Mouse (Mus musculus): Measurements from ENCODE around the gene Dtnb. TPM values are rescaled to one million over a fixed set of nuclear protein-coding genes. Genes with fewer than 3 reads are reported as not detected.

The Dtnb gene
- polyA plus RNA-seq, 1 experiment from 2014 or later = 58.5 TPM

GRCm38 (mm10) chr12:3745432-3746105 lies 173.4 kb downstream of the Dtnb start:
- no peak for ATAC-seq (ENCODE audit: low FRiP score, low read depth)
- no peak overlapping the region for H3K4me3 ChIP-seq
- no peak overlapping the region for H3K27ac ChIP-seq (replicated peaks)
- 81% methylated on average over 7 of the region's 7 CpGs for WGBS
- H3K27me3 ChIP-seq = no peaks in the 10 kb centered on the region
- H3K4me2 ChIP-seq = no peak overlapping the region
- no peak overlapping the region for H3K9ac ChIP-seq
- H3K36me3 ChIP-seq = no peaks in the 10 kb centered on the region
- H3K9me3 ChIP-seq = no peaks in the 10 kb centered on the region
- H3K4me1 ChIP-seq (replicated peaks) = no peaks in the 10 kb centered on the region

- Histone ChIP-seq H3K27ac (replicated peaks) (no peak overlapping the region), H3K4me2 (no peak overlapping the region), H3K36me3 (no peaks in the 10 kb centered on the region), H3K27me3 (no peaks in the 10 kb centered on the region), H3K4me1 (replicated peaks) (no peaks in the 10 kb centered on the region), H3K9ac (no peak overlapping the region), H3K9me3 (no peaks in the 10 kb centered on the region), H3K4me3 (no peak overlapping the region)
- WGBS = 94% methylated on average over 3 of the region's 3 CpGs
- no peak for ATAC-seq (ENCODE audit: low FRiP score, low read depth)
Measured at GRCm38 (mm10) chr12:3746369-3746768, 174.2 kb downstream of the Dtnb start.

GRCm38 (mm10) chr12:3747583-3747982 lies 175.4 kb downstream of the Dtnb start:
- Histone ChIP-seq H3K9ac (no peak overlapping the region), H3K27me3 (no peaks in the 10 kb centered on the region), H3K27ac (replicated peaks) (no peak overlapping the region), H3K4me3 (no peak overlapping the region), H3K4me2 (no peak overlapping the region), H3K4me1 (replicated peaks) (no peaks in the 10 kb centered on the region), H3K9me3 (no peaks in the 10 kb centered on the region), H3K36me3 (peaks cover 7% of the 10 kb centered on the region; the same call in 1 of the 2 replicates)
- WGBS = 91% methylated on average over 4 of the region's 4 CpGs
- ATAC-seq (ENCODE audit: low FRiP score, low read depth) = no peak

- Histone ChIP-seq H3K27me3 (no peaks in the 10 kb centered on the region), H3K36me3 (peaks cover 7% of the 10 kb centered on the region; the same call in 1 of the 2 replicates), H3K27ac (replicated peaks) (no peak overlapping the region), H3K4me2 (no peak overlapping the region), H3K4me1 (replicated peaks) (no peaks in the 10 kb centered on the region), H3K9me3 (no peaks in the 10 kb centered on the region), H3K4me3 (no peak overlapping the region), H3K9ac (no peak overlapping the region)
- 83% methylated on average over 6 of the region's 6 CpGs for WGBS
- ATAC-seq (ENCODE audit: low FRiP score, low read depth) = no peak
Measured at GRCm38 (mm10) chr12:3755522-3755921, 183.3 kb downstream of the Dtnb start.

- H3K9me3 ChIP-seq = no peaks in the 10 kb centered on the region
- no peak for ATAC-seq (ENCODE audit: low FRiP score, low read depth)
- over 99% methylated on average over 3 of the region's 3 CpGs for whole genome bisulfite sequencing
- H3K27ac ChIP-seq (replicated peaks) = no peak overlapping the region
- no peak overlapping the region for H3K4me3 ChIP-seq
- no peak overlapping the region for H3K4me2 ChIP-seq
- H3K9ac ChIP-seq = no peak overlapping the region
- peaks cover 7% of the 10 kb centered on the region; the same call in 1 of the 2 replicates for H3K36me3 ChIP-seq
- peaks cover 5% of the 10 kb centered on the region for H3K4me1 ChIP-seq (replicated peaks)
- no peaks in the 10 kb centered on the region for H3K27me3 ChIP-seq
Measured at GRCm38 (mm10) chr12:3756216-3756615, 184.0 kb downstream of the Dtnb start.

- Histone ChIP-seq H3K4me3 (no peak overlapping the region), H3K4me2 (no peak overlapping the region), H3K4me1 (replicated peaks) (peaks cover 10% of the 10 kb centered on the region), H3K9ac (no peak overlapping the region), H3K27ac (replicated peaks) (no peak overlapping the region), H3K27me3 (no peaks in the 10 kb centered on the region), H3K36me3 (no peaks in the 10 kb centered on the region), H3K9me3 (no peaks in the 10 kb centered on the region)
- ATAC-seq (ENCODE audit: low FRiP score, low read depth) = no peak
- 81% methylated on average over 3 of the region's 3 CpGs for WGBS
Measured at GRCm38 (mm10) chr12:3758127-3758526, 185.9 kb downstream of the Dtnb start.

GRCm38 (mm10) chr12:3759419-3759818 lies 187.2 kb downstream of the Dtnb start:
- no peaks in the 10 kb centered on the region for H3K36me3 ChIP-seq
- no peak overlapping the region for H3K4me2 ChIP-seq
- no peaks in the 10 kb centered on the region for H3K27me3 ChIP-seq
- peaks cover 10% of the 10 kb centered on the region for H3K4me1 ChIP-seq (replicated peaks)
- 64% methylated on average over 4 of the region's 4 CpGs for WGBS
- ATAC-seq (ENCODE audit: low FRiP score, low read depth) = no peak
- no peaks in the 10 kb centered on the region for H3K9me3 ChIP-seq
- no peak overlapping the region for H3K9ac ChIP-seq
- no peak overlapping the region for H3K27ac ChIP-seq (replicated peaks)
- H3K4me3 ChIP-seq = no peak overlapping the region

GRCm38 (mm10) chr12:3760876-3761590 lies 188.9 kb downstream of the Dtnb start:
- Histone ChIP-seq H3K27me3 (no peaks in the 10 kb centered on the region), H3K36me3 (no peaks in the 10 kb centered on the region), H3K4me1 (replicated peaks) (peaks cover 10% of the 10 kb centered on the region), H3K9ac (0 out of 2 replicates have a peak overlapping the region, but pooled peaks have one; percentile 7), H3K4me2 (no peak overlapping the region), H3K4me3 (no peak overlapping the region), H3K9me3 (no peaks in the 10 kb centered on the region), H3K27ac (replicated peaks) (peak overlapping the region; percentile 68)
- peak; percentile 86 for ATAC-seq (ENCODE audit: low FRiP score, low read depth)
- WGBS = 66% methylated on average over 4 of the region's 4 CpGs

GRCm38 (mm10) chr12:3761591-3762295 lies 189.6 kb downstream of the Dtnb start:
- ATAC-seq (ENCODE audit: low FRiP score, low read depth) = peak; percentile 79
- Histone ChIP-seq H3K4me1 (replicated peaks) (peaks cover 10% of the 10 kb centered on the region), H3K4me2 (no peak overlapping the region), H3K36me3 (no peaks in the 10 kb centered on the region), H3K4me3 (no peak overlapping the region), H3K27me3 (no peaks in the 10 kb centered on the region), H3K9ac (0 out of 2 replicates have a peak overlapping the region, but pooled peaks have one; percentile 7), H3K9me3 (no peaks in the 10 kb centered on the region), H3K27ac (replicated peaks) (peak overlapping the region; percentile 68)
- WGBS = 53% methylated on average over 6 of the region's 6 CpGs

- peaks cover 10% of the 10 kb centered on the region for H3K4me1 ChIP-seq (replicated peaks)
- ATAC-seq (ENCODE audit: low FRiP score, low read depth) = no peak
- H3K9ac ChIP-seq = no peak overlapping the region
- WGBS = 84% methylated on average over 3 of the region's 3 CpGs
- no peaks in the 10 kb centered on the region for H3K27me3 ChIP-seq
- H3K36me3 ChIP-seq = no peaks in the 10 kb centered on the region
- H3K27ac ChIP-seq (replicated peaks) = no peak overlapping the region
- H3K9me3 ChIP-seq = no peaks in the 10 kb centered on the region
- no peak overlapping the region for H3K4me3 ChIP-seq
- no peak overlapping the region for H3K4me2 ChIP-seq
Measured at GRCm38 (mm10) chr12:3764191-3764804, 192.1 kb downstream of the Dtnb start.

GRCm38 (mm10) chr12:3767360-3767759 lies 195.2 kb downstream of the Dtnb start:
- Histone ChIP-seq H3K4me3 (no peak overlapping the region), H3K4me2 (no peak overlapping the region), H3K36me3 (no peaks in the 10 kb centered on the region), H3K27ac (replicated peaks) (no peak overlapping the region), H3K27me3 (no peaks in the 10 kb centered on the region), H3K9ac (no peak overlapping the region), H3K4me1 (replicated peaks) (no peaks in the 10 kb centered on the region), H3K9me3 (no peaks in the 10 kb centered on the region)
- WGBS = 54% methylated on average over 8 of the region's 8 CpGs
- ATAC-seq (ENCODE audit: low FRiP score, low read depth) = no peak

GRCm38 (mm10) chr12:3768391-3768790 lies 196.2 kb downstream of the Dtnb start:
- Histone ChIP-seq H3K36me3 (no peaks in the 10 kb centered on the region; the same call in 1 of the 2 replicates), H3K27me3 (no peaks in the 10 kb centered on the region), H3K4me3 (no peak overlapping the region), H3K27ac (replicated peaks) (no peak overlapping the region), H3K4me1 (replicated peaks) (no peaks in the 10 kb centered on the region), H3K4me2 (no peak overlapping the region), H3K9me3 (no peaks in the 10 kb centered on the region), H3K9ac (no peak overlapping the region)
- no peak for ATAC-seq (ENCODE audit: low FRiP score, low read depth)
- WGBS = 87% methylated on average over 4 of the region's 4 CpGs
